8 mouse cellular contexts compared by ENCODE assay signal in the genomic region with DNA sequence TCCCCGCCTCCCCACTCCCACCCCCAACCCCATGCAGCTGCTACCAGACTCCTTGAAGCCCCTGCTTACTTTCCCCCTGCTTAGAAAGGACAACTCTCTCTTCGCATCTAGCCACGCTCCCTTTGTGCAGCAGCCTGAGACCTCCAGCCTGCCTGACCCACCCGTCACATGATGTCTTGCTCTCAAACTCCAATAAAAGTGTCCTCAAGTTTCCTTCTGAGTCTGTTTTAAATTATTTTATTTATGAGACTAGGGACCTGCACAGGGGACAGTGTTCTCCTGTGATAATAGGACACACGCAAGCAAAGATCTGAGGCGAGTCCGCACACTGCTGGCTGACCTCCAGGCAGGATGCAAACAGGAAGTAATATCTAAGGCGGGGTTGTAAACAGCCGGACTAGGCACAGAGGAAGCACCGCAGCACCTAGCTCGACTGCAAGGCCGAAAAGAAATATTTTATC. TPM values are rescaled to one million over a fixed set of nuclear protein-coding genes. Genes with fewer than 3 reads are reported as not detected.
A peak's percentile ranks its signal among the peaks of the same experiment; 100 is the strongest.
DNase-seq lines count a peak whose midpoint lies in the region; ATAC-seq and TF ChIP-seq lines count a peak whose summit lies in the region.

No protein-coding gene starts in this region.

- H3K4me1 ChIP-seq in heart, adult 2 months (ENCODE audit: control insufficient read depth, insufficient read depth, low read length) = peaks cover 3% of the 10 kb centered on the region; the same call in 1 of the 2 replicates
- H3K4me1 ChIP-seq in lung, adult 2 months (ENCODE audit: control insufficient read depth, insufficient read depth, low read length) = no peaks in the 10 kb centered on the region
- peaks cover 14% of the 10 kb centered on the region for H3K4me1 ChIP-seq in neural tube, embryonic 13.5 days (replicated peaks)

- no peaks in the 10 kb centered on the region for H3K79me2 ChIP-seq in heart, adult 2 months (replicated peaks; ENCODE audit: control insufficient read depth, insufficient read depth, low read length)

- H3K9ac ChIP-seq in heart, adult 2 months (ENCODE audit: low read depth, low read length) = no peak overlapping the region
- H3K9ac ChIP-seq in neural tube, embryonic 13.5 days = peak overlapping the region; percentile 55

- H3K36me3 ChIP-seq in heart, adult 2 months (ENCODE audit: control insufficient read depth, insufficient read depth, low read length) = peaks cover 2% of the 10 kb centered on the region; the same call in 1 of the 2 replicates
- no peaks in the 10 kb centered on the region for H3K36me3 ChIP-seq in neural tube, embryonic 13.5 days

- peak overlapping the region; percentile 34 for H3K27ac ChIP-seq in heart, adult 2 months
- 0 out of 2 replicates have a peak overlapping the region, but pooled peaks have one; percentile 15 for H3K27ac ChIP-seq in neural tube, embryonic 13.5 days (replicated peaks)

- no peaks in the 10 kb centered on the region for H3K27me3 ChIP-seq in heart, adult 2 months (ENCODE audit: control insufficient read depth, insufficient read depth, low read length)
- H3K27me3 ChIP-seq in neural tube, embryonic 13.5 days = no peaks in the 10 kb centered on the region

- peak; percentile 38; the same call in 1 of the 2 replicates for TF ChIP-seq POLR2A in heart, adult 2 months (IDR thresholded peaks at IDR 0.05; ENCODE audit: insufficient read depth, low read depth, low read length)
- TF ChIP-seq POLR2A in lung, adult 2 months (IDR thresholded peaks at IDR 0.05; ENCODE audit: borderline replicate concordance, extremely low read depth, low read depth, low read length) = peak; percentile 17; the same call in 1 of the 2 replicates

- WGBS in heart, adult 2 months = 9% methylated on average over 12 of the region's 12 CpGs
- 10% methylated on average over 12 of the region's 12 CpGs for WGBS in lung, adult 2 months
- 3% methylated on average over 12 of the region's 12 CpGs for WGBS in neural tube, embryonic 13.5 days

- peak overlapping the region; percentile 53 for H3K4me2 ChIP-seq in neural tube, embryonic 13.5 days

- H3K9me3 ChIP-seq in neural tube, embryonic 13.5 days = no peaks in the 10 kb centered on the region; the same call in 1 of the 2 replicates

- intact Hi-C loops in heart, adult 2 months (cut with DNase I) = loop anchor here (2.0 to 5.0 kb wide), 2 partner anchors 37 to 57 kb away; partner anchors contain the start of gene Tcf12

- TF ChIP-seq EP300 in heart, adult 2 months (IDR thresholded peaks at IDR 0.05; ENCODE audit: insufficient read depth, low read depth, low read length) = peak; percentile 66; the same call in 1 of the 2 replicates

- no peak for TF ChIP-seq CTCF in heart, adult 2 months (IDR thresholded peaks at IDR 0.05)
- TF ChIP-seq CTCF in lung, adult 2 months (IDR thresholded peaks at IDR 0.05; ENCODE audit: insufficient read depth, low read length) = no peak

- peak; percentile 66 for DNase-seq in R1 (ENCODE audit: low read depth, low spot score)
- DNase-seq in embryo, embryonic 10 days (ENCODE audit: low spot score) = peak; percentile 67
- DNase-seq in heart, adult 2 months = peak; percentile 73 to 75
- peak; percentile 57 for DNase-seq in kidney, adult 11 months
- peak; percentile 46 for DNase-seq in lung, adult 2 months
- DNase-seq in left cerebral cortex, adult 8-10 months (ENCODE audit: low spot score in 2 of 2) = no peak

- 0 out of 2 replicates have a peak, but pooled peaks have one; percentile 67 for ATAC-seq in neural tube, embryonic 13.5 days (ENCODE audit: low read depth)
- ATAC-seq in activated CD4-positive, CD25-positive, alpha-beta regulatory T cell, adult 4 months = no peak

- peak overlapping the region; percentile 49 for H3K4me3 ChIP-seq in heart, adult 2 months
- H3K4me3 ChIP-seq in lung, adult 2 months (replicated peaks; ENCODE audit: extremely low read depth, low read depth, low read length) = peak overlapping the region; percentile 49
- H3K4me3 ChIP-seq in neural tube, embryonic 13.5 days = peak overlapping the region; percentile 29

RNA-seq across cellular contexts. Expression of gene Tcf12, which starts 58.1 kb away (rescaled TPM):
- 10 to 100 TPM; 29.7 to 33.9 TPM for total RNA-seq in heart, adult 2 months (2021)
- polyA plus RNA-seq in heart, adult 2 months (2012; rRNA removed) = 38.0 and 62.8 TPM in 2 replicates
- polyA plus RNA-seq in lung, adult 2 months (2012; rRNA removed) = 64.5 and 78.1 TPM in 2 replicates
- polyA plus RNA-seq in neural tube, embryonic 13.5 days (2015; fragmentation: Nextera tagmentation; extraction: Ambion mirVana) = 120 and 121 TPM in 2 replicates
- polyA plus RNA-seq in activated CD4-positive, CD25-positive, alpha-beta regulatory T cell, adult 4 months (2017; shearing (Covaris generic)) = 10 to 100 TPM; 29.9 to 36.7 TPM
- 10 to 100 TPM; 44.5 to 53.5 (median 47.2) TPM for total RNA-seq in left cerebral cortex, adult 8-10 months (2022)

Comparison
In these comparisons a context has a peak if more than half of its experiments do, and no peak if none do; other contexts are left out.
1. DNase-seq: peak in R1 (single experiment), embryo, embryonic 10 days (single experiment), heart, adult 2 months (2 of 2), kidney, adult 11 months (single experiment) and lung, adult 2 months (single experiment); none in left cerebral cortex, adult 8-10 months (0 of 2).
2. Peak in every context shown above with its lines, with median percentiles within 50 percentile points of each other: H3K4me3 ChIP-seq.